Mouse (Mus musculus): Measurements from ENCODE around the gene Cmtm1. TPM values are rescaled to one million over a fixed set of nuclear protein-coding genes. Genes with fewer than 3 reads are reported as not detected.
"Not testable (repeated sequence)": the region's sequence is repeated elsewhere in the genome, so short reads cannot be mapped to it uniquely, and the experiment has no call there.

Cmtm1 gene
- total RNA-seq, 2 experiments from 2014 or later, result not detected

- no peak for DNase-seq
- intact Hi-C loops (cut with DNase I), result no loop called here
Observed at GRCm38 (mm10) chr8:104332665-104333631, 23.0 kb upstream of the Cmtm1 start.

- intact Hi-C loops (cut with DNase I); DNase-seq: not testable (repeated sequence)
Observed at GRCm38 (mm10) chr8:104321930-104322329, 12.0 kb upstream of the Cmtm1 start, which contains the start of gene Cmtm2b. TSS of gene Cmtm2b (plus strand) at chr8:104322230.

- intact Hi-C loops (cut with DNase I); DNase-seq: not testable (repeated sequence)
Observed at GRCm38 (mm10) chr8:104321267-104321666, 11.3 kb upstream of the Cmtm1 start, which contains the start of gene Gm11020. TSS of gene Gm11020 (plus strand) at chr8:104321567.

GRCm38 (mm10) chr8:104313311-104313710 lies 3.4 kb upstream of the Cmtm1 start:
- intact Hi-C loops (cut with DNase I), result no loop called here
- DNase-seq, result no peak

GRCm38 (mm10) chr8:104312023-104312422 lies 2.1 kb upstream of the Cmtm1 start:
- DNase-seq; intact Hi-C loops (cut with DNase I): not testable (repeated sequence)

GRCm38 (mm10) chr8:104308341-104308740 lies 1.6 kb downstream of the Cmtm1 start:
- intact Hi-C loops (cut with DNase I); DNase-seq: not testable (repeated sequence)

- no peak for DNase-seq
- intact Hi-C loops (cut with DNase I), result no loop called here
Observed at GRCm38 (mm10) chr8:104304962-104305361, 5.0 kb downstream of the Cmtm1 start.

- DNase-seq; intact Hi-C loops (cut with DNase I): not testable (repeated sequence)
Observed at GRCm38 (mm10) chr8:104302536-104302935, 7.4 kb downstream of the Cmtm1 start.

- intact Hi-C loops (cut with DNase I); DNase-seq: not testable (repeated sequence)
Observed at GRCm38 (mm10) chr8:104301577-104301976, 8.4 kb downstream of the Cmtm1 start.

- intact Hi-C loops (cut with DNase I), result no loop called here
- DNase-seq, result no peak
Observed at GRCm38 (mm10) chr8:104294396-104294795, 15.5 kb downstream of the Cmtm1 start.

- intact Hi-C loops (cut with DNase I); DNase-seq: not testable (repeated sequence)
Observed at GRCm38 (mm10) chr8:104293081-104293480, 16.9 kb downstream of the Cmtm1 start, which contains the start of gene Cmtm2a. TSS of gene Cmtm2a (minus strand) at chr8:104293181.

GRCm38 (mm10) chr8:104268937-104269440 lies 41.0 kb downstream of the Cmtm1 start:
- DNase-seq, result no peak
- intact Hi-C loops (cut with DNase I), result no loop called here

- no peak for DNase-seq
- intact Hi-C loops (cut with DNase I), result no loop called here
Observed at GRCm38 (mm10) chr8:104268368-104268767, 41.6 kb downstream of the Cmtm1 start.

GRCm38 (mm10) chr8:104264271-104264935 lies 45.5 kb downstream of the Cmtm1 start:
- DNase-seq; intact Hi-C loops (cut with DNase I): not testable (repeated sequence)

- DNase-seq; intact Hi-C loops (cut with DNase I): not testable (repeated sequence)
Observed at GRCm38 (mm10) chr8:104261802-104262201, 48.1 kb downstream of the Cmtm1 start.

- no peak for DNase-seq
- intact Hi-C loops (cut with DNase I), result loop anchor here (5.0 kb wide), 1 partner anchor 184 kb away; no protein-coding TSS in a partner anchor
Observed at GRCm38 (mm10) chr8:104253016-104253415, 56.9 kb downstream of the Cmtm1 start.

GRCm38 (mm10) chr8:104251461-104251860 lies 58.5 kb downstream of the Cmtm1 start:
- intact Hi-C loops (cut with DNase I), result loop anchor here (5.0 kb wide), 1 partner anchor 186 kb away; no protein-coding TSS in a partner anchor
- no peak for DNase-seq

- peak; percentile 79 to 82 for DNase-seq
Observed at GRCm38 (mm10) chr8:104250439-104251367, 59.2 kb downstream of the Cmtm1 start, which contains the start of gene Cklf. TSS of gene Cklf (plus strand) at chr8:104250861.

GRCm38 (mm10) chr8:104249442-104249996 lies 60.4 kb downstream of the Cmtm1 start:
- no peak for DNase-seq
- intact Hi-C loops (cut with DNase I), result no loop called here

More at GRCm38 (mm10) chr8:104250439-104251367, 59.2 kb downstream of the Cmtm1 start, which contains the start of gene Cklf:
- intact Hi-C loops (cut with DNase I), result loop anchor here (1.0 to 5.0 kb wide), 2 partner anchors 90 to 187 kb away; no protein-coding TSS in a partner anchor
